Mouse (Mus musculus): ENCODE data around the gene Dmac2. TPM values are rescaled to one million over a fixed set of nuclear protein-coding genes. Genes with fewer than 3 reads are reported as not detected.

Dmac2 gene
- polyA plus RNA-seq, 1 experiment from 2014 or later = 34.8 TPM

DNA sequence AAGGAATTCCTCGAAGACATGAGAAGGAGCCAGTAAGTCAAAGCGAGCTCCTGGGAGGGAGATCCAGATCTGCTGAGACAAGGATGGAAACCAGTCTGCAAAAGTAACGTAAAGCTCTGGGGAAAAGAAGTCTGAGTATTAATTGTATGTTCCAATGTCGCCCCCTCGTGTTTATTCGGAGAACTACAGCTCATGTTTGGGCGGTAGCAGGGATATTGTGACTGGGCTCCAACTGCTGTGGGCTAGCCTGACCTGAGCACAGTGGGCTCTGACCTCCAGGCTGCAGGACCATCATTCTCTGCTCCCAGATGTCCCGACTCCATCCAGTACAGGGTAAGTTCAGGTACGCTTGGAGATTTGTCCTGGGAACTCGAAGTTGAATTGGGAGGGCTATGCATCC lies 19.6 kb upstream of the Dmac2 start:
- Histone ChIP-seq H3K4me3 (no peak overlapping the region), H3K27ac (replicated peaks) (no peak overlapping the region), H3K4me1 (no peaks in the 10 kb centered on the region), H3K27me3 (replicated peaks; ENCODE audit: low read depth, poor library complexity, severe bottlenecking) (no peaks in the 10 kb centered on the region), H3K9me3 (no peaks in the 10 kb centered on the region), H3K36me3 (replicated peaks) (no peaks in the 10 kb centered on the region)
- 14% methylated on average over 10 of the region's 10 CpGs for WGBS
- DNase-seq (ENCODE audit: low spot score) = peak; percentile 75

DNA sequence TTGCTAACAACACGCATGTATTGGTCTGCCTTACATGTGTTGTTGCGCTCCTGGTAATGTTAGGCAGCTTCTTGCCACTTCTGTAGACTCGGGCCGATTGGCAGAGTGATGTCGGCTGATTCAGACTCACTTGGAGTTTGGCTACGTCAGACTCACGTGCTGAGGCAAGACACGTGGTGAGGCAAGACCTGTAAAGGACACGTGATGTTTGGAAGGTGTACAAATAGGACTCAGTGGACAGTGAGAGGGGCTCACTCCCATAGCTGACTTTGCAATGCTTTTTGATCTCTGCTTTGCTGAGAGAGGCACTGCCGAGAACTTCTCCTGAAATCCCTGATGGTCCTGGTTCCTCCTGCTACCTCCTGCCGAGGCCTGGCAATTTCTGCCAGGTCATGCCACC lies 18.5 kb upstream of the Dmac2 start:
- no peak for DNase-seq (ENCODE audit: low spot score)
- 88% methylated on average over 11 of the region's 11 CpGs for WGBS
- H3K4me1 ChIP-seq = no peaks in the 10 kb centered on the region
- H3K27me3 ChIP-seq (replicated peaks; ENCODE audit: low read depth, poor library complexity, severe bottlenecking) = no peaks in the 10 kb centered on the region
- no peaks in the 10 kb centered on the region for H3K36me3 ChIP-seq (replicated peaks)
- H3K9me3 ChIP-seq = no peaks in the 10 kb centered on the region
- no peak overlapping the region for H3K4me3 ChIP-seq
- H3K27ac ChIP-seq (replicated peaks) = no peak overlapping the region

DNA sequence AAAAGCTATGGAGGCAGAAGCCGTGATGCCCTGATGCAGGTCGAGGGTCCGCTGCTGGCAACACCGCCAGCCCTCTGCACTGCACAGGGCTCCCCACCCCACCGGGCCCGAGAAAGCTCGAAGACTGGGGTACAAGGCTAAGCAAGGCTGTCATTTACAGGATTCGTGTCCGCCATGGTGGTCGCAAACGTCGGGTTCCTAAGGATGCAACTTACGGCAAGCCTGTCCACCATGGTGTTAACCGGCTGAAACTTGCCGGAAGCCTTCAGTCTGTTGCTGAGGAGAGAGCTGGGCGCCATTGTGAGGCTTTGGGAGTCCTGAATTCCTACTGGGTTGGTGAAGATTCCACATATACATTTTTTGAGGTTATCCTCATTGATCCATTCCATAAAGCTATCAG lies 17.9 kb upstream of the Dmac2 start:
- Histone ChIP-seq H3K36me3 (replicated peaks) (no peaks in the 10 kb centered on the region), H3K4me3 (no peak overlapping the region), H3K4me1 (no peaks in the 10 kb centered on the region), H3K27ac (replicated peaks) (no peak overlapping the region), H3K27me3 (replicated peaks; ENCODE audit: low read depth, poor library complexity, severe bottlenecking) (no peaks in the 10 kb centered on the region), H3K9me3 (no peaks in the 10 kb centered on the region)
- 88% methylated on average over 16 of the region's 16 CpGs for WGBS
- DNase-seq (ENCODE audit: low spot score) = no peak

DNA sequence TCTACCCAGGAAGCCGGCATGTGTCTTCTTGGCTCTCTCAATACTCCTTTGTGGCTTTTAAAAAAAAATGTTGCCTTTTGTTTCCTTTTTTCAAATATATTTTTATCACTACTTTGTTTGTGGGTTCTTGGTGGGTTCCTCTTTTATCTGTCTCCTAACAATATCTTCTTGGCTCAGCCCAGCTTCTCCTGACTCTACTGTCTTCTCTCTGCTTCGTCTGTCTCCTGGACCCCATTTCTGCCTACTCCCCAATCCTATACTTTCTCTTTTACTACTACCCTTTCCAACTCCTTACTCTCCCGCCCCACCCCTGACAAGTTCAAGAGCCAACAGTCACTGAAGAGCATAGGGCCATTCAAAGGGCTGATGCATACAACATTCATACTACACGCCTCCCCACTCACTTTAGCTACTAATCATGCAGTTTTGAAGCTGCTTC lies 12.6 kb upstream of the Dmac2 start:
- no peaks in the 10 kb centered on the region for H3K36me3 ChIP-seq (replicated peaks)
- no peak overlapping the region for H3K4me3 ChIP-seq
- H3K27ac ChIP-seq (replicated peaks) = no peak overlapping the region
- H3K9me3 ChIP-seq = no peaks in the 10 kb centered on the region
- 81% methylated on average over 4 of the region's 4 CpGs for WGBS
- no peaks in the 10 kb centered on the region for H3K4me1 ChIP-seq
- DNase-seq (ENCODE audit: low spot score) = no peak
- no peaks in the 10 kb centered on the region for H3K27me3 ChIP-seq (replicated peaks; ENCODE audit: low read depth, poor library complexity, severe bottlenecking)

DNA sequence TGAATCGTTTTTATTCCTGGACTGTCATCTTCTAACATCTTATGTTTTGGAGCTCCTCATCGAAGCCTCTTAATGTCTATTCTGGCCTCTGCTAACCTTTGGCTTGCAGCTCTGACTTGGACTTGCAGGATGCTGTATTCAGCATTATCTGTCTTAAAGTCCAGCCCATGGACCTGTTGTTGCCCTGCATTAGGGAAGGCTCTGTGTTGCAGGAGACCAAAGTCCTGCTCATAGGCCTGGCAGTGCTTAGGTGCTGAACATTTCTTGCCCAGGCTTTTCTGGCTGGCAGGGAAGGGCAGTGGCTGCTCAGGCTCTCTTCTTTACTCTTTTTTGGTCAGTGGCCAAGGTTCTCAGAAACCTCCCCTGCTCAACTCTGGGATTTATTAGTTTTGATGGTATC lies 12.0 kb upstream of the Dmac2 start:
- DNase-seq (ENCODE audit: low spot score) = no peak
- H3K36me3 ChIP-seq (replicated peaks) = no peaks in the 10 kb centered on the region
- H3K27me3 ChIP-seq (replicated peaks; ENCODE audit: low read depth, poor library complexity, severe bottlenecking) = no peaks in the 10 kb centered on the region
- no peaks in the 10 kb centered on the region for H3K9me3 ChIP-seq
- H3K4me1 ChIP-seq = no peaks in the 10 kb centered on the region
- no peak overlapping the region for H3K27ac ChIP-seq (replicated peaks)
- no peak overlapping the region for H3K4me3 ChIP-seq
- 77% methylated on average over 2 of the region's 2 CpGs for WGBS

DNA sequence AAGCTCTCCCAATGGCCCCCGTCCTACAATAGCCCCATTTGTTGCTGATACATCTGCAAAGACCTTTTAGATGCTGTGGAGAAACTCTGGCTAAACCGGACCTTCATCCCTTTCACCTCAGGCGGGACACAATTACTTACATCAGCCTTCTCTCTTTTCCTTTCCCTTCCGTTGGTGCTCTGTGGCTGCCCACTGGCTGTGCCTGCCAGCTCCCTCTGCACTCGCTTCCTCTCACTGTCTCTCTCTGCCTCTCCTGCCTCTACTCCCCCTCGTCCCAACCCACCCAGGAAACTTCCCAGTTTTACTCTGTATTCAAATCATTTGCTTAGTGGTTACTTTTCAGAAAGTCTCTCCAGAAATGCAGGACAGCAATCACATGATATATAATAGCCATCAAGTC lies 9.2 kb upstream of the Dmac2 start:
- peak; percentile 4 for DNase-seq (ENCODE audit: low spot score)
- Histone ChIP-seq H3K27ac (replicated peaks) (no peak overlapping the region), H3K4me1 (no peaks in the 10 kb centered on the region), H3K9me3 (no peaks in the 10 kb centered on the region), H3K4me3 (no peak overlapping the region), H3K27me3 (replicated peaks; ENCODE audit: low read depth, poor library complexity, severe bottlenecking) (no peaks in the 10 kb centered on the region), H3K36me3 (replicated peaks) (no peaks in the 10 kb centered on the region)
- WGBS = 36% methylated on average over 6 of the region's 6 CpGs

DNA sequence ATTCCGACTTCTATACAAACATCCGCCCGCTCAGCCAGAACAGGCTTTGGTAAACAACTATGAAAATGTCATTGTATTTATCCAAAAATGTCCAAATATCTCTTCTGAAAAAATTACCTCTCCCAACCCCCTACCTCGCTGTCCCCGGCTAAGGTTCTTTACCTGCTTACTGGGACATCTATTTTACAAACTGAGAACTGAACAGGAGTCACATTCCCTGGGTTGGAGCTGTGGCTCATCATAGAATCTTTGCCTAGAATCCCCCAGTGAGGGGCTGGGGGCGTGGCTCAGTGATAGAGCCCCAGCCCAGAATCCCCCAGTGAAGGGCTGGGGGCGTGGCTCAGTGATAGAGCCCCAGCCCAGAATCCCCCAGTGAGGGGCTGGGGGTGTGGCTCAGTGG lies 7.7 kb upstream of the Dmac2 start:
- DNase-seq (ENCODE audit: low spot score) = no peak
- no peaks in the 10 kb centered on the region for H3K9me3 ChIP-seq
- H3K27me3 ChIP-seq (replicated peaks; ENCODE audit: low read depth, poor library complexity, severe bottlenecking) = no peaks in the 10 kb centered on the region
- no peaks in the 10 kb centered on the region for H3K4me1 ChIP-seq
- no peaks in the 10 kb centered on the region for H3K36me3 ChIP-seq (replicated peaks)
- no peak overlapping the region for H3K4me3 ChIP-seq
- WGBS = 49% methylated on average over 7 of the region's 7 CpGs
- no peak overlapping the region for H3K27ac ChIP-seq (replicated peaks)

DNA sequence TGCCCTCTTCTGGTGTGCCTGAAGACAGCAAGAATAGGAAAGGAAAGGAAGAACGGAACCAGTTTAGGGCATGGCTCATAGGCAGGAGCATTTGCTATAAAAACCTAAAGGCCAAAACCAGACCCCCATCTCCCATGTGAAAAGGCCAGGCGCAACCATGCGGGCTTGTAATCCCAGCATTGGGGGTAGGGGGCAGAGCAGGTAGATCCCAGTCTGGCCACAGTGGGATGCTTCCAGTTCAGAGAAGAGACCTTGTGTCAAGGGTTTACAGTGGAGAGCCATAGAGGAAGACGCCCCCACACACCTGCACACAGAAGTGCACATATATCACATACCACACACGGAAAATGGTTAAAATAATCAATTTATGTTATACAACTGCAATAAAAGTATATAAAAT lies 5.1 kb upstream of the Dmac2 start:
- Histone ChIP-seq H3K27ac (replicated peaks) (no peak overlapping the region), H3K4me3 (no peak overlapping the region), H3K4me1 (peaks cover 4% of the 10 kb centered on the region; the same call in 1 of the 2 replicates), H3K9me3 (no peaks in the 10 kb centered on the region), H3K27me3 (replicated peaks; ENCODE audit: low read depth, poor library complexity, severe bottlenecking) (peaks cover 8% of the 10 kb centered on the region), H3K36me3 (replicated peaks) (no peaks in the 10 kb centered on the region)
- WGBS = 92% methylated on average over 5 of the region's 5 CpGs
- peak; percentile 6 for DNase-seq (ENCODE audit: low spot score)

DNA sequence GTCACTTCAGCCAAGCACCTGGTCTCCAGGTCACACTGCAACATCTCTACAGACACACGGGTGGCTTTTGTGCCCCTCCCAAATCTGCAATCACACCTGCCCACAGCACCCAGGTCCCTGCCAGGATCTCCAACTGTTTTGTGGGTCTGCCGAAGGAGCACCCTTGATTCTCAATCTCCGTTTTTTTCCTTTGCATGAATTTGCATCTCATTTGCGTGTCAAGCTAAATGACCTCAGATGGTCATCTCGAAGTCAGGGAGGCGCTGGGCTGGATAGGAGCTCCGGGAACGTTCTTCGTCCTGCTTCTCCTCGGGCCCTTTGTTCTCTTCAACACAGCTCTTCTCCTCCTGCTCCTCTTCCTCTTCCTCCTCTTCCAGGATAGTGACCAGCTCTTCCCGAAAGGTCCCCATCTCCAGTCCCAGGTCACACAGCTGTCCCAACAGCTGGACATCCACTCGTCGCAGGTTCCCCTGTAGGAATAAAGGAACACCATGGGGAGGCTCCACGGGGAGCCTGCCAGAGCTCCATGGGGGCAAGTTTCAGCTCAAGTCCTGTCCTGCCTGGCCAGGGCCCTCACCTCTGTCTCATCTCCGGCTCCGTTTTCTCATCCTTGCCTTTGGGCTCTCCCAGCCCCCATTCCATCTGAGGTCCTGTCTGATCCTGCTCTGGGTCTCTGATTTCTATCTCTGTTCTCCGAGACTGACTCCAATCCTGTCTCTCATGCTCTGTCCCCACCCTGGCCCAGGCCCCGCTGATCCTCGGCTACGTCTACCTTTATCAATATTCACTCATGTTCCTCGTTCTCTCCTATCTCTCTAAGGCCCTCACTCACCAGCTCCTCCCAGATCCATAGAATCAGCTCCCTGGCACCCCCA lies 4.1 kb upstream of the Dmac2 start:
- WGBS = 71% methylated on average over 21 of the region's 21 CpGs
- no peak overlapping the region for H3K27ac ChIP-seq (replicated peaks)

DNA sequence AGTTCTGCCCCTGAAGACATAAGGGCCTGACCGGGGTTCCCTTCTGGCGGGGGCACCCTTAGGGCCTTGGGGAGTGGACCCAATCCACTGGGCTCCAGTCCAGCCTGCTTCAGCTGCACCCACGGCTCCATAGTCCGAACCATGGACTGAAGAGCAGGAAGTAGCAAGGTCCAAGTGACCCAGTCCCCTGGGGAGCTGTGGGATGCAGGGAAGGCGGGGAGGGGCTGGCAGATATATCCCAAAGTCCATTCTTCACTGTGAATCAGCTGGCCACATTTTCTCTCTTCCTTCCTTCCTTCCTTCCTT lies 3.6 kb upstream of the Dmac2 start, which contains the start of gene Erich4:
Gene Erich4, minus strand, starts transcription at position 187 of the 306 bp plus-strand sequence.
- H3K36me3 ChIP-seq (replicated peaks) = no peaks in the 10 kb centered on the region
- no peak within 1 kb of the TSS for H3K27ac ChIP-seq (replicated peaks)
- peaks cover 8% of the 10 kb centered on the region for H3K27me3 ChIP-seq (replicated peaks; ENCODE audit: low read depth, poor library complexity, severe bottlenecking)
- WGBS = 81% methylated on average over 5 of the region's 5 CpGs
- peaks cover 10% of the 10 kb centered on the region for H3K4me1 ChIP-seq
- H3K4me3 ChIP-seq = no peak within 1 kb of the TSS
- DNase-seq (ENCODE audit: low spot score) = no peak
- no peaks in the 10 kb centered on the region for H3K9me3 ChIP-seq

More for the DNA sequence above, 4.1 kb upstream of the Dmac2 start:
- Histone ChIP-seq H3K36me3 (replicated peaks) (no peaks in the 10 kb centered on the region), H3K9me3 (no peaks in the 10 kb centered on the region), H3K27me3 (replicated peaks; ENCODE audit: low read depth, poor library complexity, severe bottlenecking) (peaks cover 8% of the 10 kb centered on the region), H3K4me1 (peaks cover 9% of the 10 kb centered on the region), H3K4me3 (no peak overlapping the region)
- peak; percentile 5 for DNase-seq (ENCODE audit: low spot score)

DNA sequence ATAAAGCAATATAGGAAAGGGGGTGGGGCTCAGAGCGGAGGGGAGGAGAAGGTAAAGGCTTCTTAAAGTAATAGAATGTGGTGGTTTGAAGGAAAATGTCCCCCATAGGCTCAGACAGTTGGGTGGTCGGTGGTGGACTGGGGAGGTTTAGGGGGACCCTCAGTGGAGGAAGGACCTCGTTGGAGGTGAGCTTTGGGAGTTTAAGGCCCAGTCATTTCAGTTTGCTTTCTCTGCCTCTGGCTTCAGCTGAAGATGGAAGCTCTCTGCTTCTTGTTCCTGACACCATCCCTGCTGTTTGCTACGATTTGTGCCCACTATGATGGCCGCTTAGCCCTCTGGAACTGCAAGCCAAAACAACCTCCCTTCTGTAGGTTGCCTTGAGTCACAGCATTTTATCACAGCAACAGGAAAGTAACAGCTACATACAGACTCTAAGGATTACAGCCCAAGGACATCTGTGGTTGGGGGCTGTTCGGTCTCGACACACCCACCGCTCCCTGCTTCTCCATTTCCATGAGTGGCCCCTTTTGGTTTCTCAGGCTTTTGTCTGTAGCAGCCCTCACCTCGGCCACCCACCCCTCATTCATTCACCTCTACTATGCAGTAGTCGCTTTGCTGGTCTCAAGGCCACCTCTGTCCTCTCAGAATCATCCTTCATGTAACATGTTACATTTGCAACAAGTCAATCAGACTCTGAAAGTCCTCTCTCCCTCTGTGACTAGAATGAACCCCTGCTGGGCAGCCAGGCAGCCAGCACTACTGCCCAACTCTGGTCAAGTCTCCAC lies 1.6 kb upstream of the Dmac2 start:
- Histone ChIP-seq H3K36me3 (replicated peaks) (peaks cover 17% of the 10 kb centered on the region), H3K27ac (replicated peaks) (no peak overlapping the region), H3K9me3 (no peaks in the 10 kb centered on the region), H3K27me3 (replicated peaks; ENCODE audit: low read depth, poor library complexity, severe bottlenecking) (peaks cover 8% of the 10 kb centered on the region), H3K4me1 (peaks cover 10% of the 10 kb centered on the region), H3K4me3 (no peak overlapping the region)
- DNase-seq (ENCODE audit: low spot score) = no peak
- 85% methylated on average over 10 of the region's 10 CpGs for WGBS

DNA sequence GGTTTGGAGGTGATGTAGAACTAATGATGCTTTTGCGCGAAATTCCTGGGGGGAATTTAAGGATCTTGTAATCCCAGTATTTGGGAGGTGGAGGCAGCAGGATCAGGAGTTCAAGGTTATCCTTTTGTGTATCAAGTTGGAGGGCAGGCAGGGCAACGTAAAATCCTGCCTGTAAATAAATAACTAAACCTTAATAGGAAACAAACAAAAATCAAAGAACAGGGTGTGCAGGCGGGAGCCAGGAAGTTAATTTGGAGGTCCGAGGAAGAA lies 443 bp downstream of the Dmac2 start:
- DNase-seq (ENCODE audit: low spot score) = no peak
- H3K27ac ChIP-seq (replicated peaks) = peak overlapping the region; percentile 80
- WGBS = 22% methylated on average over 5 of the region's 5 CpGs

DNA sequence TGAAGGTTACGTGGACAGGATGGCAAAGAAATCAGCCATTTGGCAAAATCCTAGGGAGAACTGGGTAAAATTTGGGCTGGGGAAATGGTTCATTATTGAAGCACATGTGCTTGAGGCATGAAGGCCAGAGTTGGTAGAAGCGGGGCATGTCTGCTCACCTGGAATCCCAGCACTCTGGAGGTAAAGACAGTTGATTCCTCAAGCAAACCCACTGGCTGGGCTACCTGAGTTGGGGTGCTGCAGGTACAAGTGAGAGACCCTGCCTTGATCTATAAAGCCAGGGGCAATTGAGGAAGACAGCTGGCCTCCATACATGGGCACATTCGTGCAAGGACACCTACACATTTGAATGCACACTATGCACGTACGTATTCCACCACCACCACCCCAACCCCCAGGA lies 887 bp downstream of the Dmac2 start:
- no peak overlapping the region for H3K27ac ChIP-seq (replicated peaks)
- peaks cover 10% of the 10 kb centered on the region for H3K4me1 ChIP-seq
- H3K27me3 ChIP-seq (replicated peaks; ENCODE audit: low read depth, poor library complexity, severe bottlenecking) = peaks cover 8% of the 10 kb centered on the region
- peak overlapping the region; percentile 72 for H3K4me3 ChIP-seq
- DNase-seq (ENCODE audit: low spot score) = no peak
- peaks cover 42% of the 10 kb centered on the region for H3K36me3 ChIP-seq (replicated peaks)
- WGBS = 91% methylated on average over 5 of the region's 5 CpGs
- no peaks in the 10 kb centered on the region for H3K9me3 ChIP-seq

More for the DNA sequence above, 443 bp downstream of the Dmac2 start:
- Histone ChIP-seq H3K9me3 (no peaks in the 10 kb centered on the region), H3K4me3 (peak overlapping the region; percentile 72), H3K27me3 (replicated peaks; ENCODE audit: low read depth, poor library complexity, severe bottlenecking) (peaks cover 8% of the 10 kb centered on the region), H3K36me3 (replicated peaks) (peaks cover 37% of the 10 kb centered on the region), H3K4me1 (peaks cover 10% of the 10 kb centered on the region)

All from embryonic facial prominence, embryonic 10.5 days (tissue).